Mouse (Mus musculus) embryonic fibroblast, embryonic 13.5 days (primary cell): Measurements from ENCODE around the gene Limk1.

Source experiments
- CTCF ChIP-seq: IDR thresholded peaks from 2 replicates; pipeline ENCODE4 v1.5.1; 2011; ENCODE audit warnings: mild to moderate bottlenecking, control low read depth, low read length, moderate library complexity, borderline replicate concordance; ENCODE audit not compliant: insufficient read depth
- POLR2A ChIP-seq: IDR thresholded peaks from 2 replicates; pipeline ENCODE4 v1.6.1; 2011; ENCODE audit warnings: low read depth, mild to moderate bottlenecking, control low read depth, low read length, moderate library complexity

DNA sequence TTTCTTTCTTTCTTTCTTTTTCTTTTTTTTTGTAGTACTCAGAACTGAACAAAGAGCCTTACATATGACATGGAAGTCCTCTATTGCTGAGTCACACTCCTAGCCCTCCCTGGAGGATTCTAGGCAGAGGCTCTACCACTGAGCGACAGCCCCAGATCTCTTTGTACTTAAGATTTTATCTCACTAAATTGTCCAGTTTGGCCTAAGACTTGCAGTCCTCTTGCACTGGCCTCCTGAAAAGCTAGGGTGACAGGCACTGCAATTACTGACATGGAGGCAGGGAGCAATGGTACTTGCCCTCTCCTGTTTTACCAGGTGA is 16.2 kb downstream of the Limk1 start:
- TF ChIP-seq POLR2A, result no peak
- TF ChIP-seq CTCF, result no peak
